Mouse (Mus musculus): ENCODE results near the gene Ppil1. TPM values are rescaled to one million over a fixed set of nuclear protein-coding genes. Genes with fewer than 3 reads are reported as not detected.
A peak's percentile ranks its signal among the peaks of the same experiment; 100 is the strongest.
"Not testable (repeated sequence)": the region's sequence is repeated elsewhere in the genome, so short reads cannot be mapped to it uniquely, and the experiment has no call there.

The Ppil1 gene
- polyA plus RNA-seq, 1 experiment = 31.3 TPM

DNA sequence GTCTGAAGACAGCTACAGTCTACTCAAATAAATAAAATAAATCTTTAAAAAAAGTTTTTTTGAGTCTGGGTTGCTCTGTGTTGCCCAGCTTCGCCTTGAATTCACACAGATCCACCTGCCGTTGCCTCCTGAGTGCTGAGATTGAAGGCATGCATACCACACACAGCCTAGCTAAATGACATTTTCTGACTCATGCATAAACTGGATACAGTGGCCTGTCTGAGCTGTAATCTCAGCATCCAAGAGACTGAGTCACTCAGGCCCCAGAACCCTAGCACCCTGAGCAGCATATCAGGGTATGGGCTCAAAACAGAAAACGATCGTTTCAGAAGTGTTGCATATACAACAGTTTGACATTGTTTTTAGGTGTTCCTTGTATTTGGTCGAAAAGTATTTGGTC lies 17.6 kb upstream of the Ppil1 start:
- DNase-seq (ENCODE audit: low spot score) = no peak

DNA sequence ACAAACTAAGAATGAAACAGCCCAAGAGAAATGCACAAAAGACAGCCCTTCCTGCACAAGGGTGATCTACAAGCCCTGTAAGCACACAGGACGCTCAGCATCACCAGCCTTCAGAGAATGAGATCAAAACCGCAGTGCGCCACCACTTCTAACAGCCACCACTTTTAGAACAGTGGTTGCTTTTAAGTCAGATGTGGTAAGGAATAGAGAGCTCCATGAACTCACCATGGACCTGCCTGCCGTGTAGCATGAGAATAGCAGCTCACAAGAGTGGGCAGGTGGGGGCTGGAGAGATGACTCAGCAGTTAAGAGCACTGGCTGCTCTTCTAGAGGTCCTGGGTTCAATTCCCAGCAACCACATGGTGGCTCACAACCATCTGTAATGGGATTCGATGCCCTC lies 16.4 kb upstream of the Ppil1 start:
- no peak for DNase-seq (ENCODE audit: low spot score)

DNA sequence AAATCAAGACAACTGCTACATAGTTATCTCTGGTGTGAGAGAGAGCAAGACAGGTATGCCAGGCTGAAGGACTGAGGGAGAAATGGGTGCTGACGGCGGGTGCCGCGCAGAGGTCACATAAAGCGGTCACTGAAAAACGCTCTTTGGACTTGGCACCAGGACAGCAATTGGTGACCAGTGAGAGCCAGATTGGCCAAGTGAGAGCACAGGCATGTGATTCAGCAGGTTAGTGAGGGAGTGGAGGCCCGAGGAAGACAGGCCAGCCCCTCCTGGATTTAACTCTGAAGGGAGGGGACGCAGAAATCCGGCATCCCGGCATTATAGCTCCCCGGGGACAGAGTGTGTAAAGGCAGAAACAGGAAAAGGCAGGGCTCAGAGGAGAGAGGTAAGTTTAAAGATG lies 9.9 kb upstream of the Ppil1 start:
- DNase-seq (ENCODE audit: low spot score) = no peak

DNA sequence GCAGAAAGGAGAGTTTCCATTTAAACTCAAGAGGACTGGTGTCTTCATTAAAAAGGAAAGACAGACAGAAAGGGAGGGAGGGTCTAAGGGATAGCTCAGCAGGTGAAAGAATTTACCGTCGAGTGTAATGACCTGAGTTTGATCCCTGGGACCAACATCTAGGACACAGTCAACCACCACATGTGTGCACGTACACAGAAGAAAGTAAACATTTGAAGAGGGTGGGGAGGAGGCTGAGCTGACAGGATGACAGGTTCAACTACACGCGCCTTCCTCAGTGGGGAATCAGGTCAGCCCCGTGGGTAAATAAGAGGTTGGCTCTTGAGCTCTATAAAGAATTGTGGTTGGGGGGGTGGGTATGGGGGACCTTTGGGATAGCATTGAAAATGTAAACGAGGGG lies 9.2 kb upstream of the Ppil1 start:
- no peak for DNase-seq (ENCODE audit: low spot score)

DNA sequence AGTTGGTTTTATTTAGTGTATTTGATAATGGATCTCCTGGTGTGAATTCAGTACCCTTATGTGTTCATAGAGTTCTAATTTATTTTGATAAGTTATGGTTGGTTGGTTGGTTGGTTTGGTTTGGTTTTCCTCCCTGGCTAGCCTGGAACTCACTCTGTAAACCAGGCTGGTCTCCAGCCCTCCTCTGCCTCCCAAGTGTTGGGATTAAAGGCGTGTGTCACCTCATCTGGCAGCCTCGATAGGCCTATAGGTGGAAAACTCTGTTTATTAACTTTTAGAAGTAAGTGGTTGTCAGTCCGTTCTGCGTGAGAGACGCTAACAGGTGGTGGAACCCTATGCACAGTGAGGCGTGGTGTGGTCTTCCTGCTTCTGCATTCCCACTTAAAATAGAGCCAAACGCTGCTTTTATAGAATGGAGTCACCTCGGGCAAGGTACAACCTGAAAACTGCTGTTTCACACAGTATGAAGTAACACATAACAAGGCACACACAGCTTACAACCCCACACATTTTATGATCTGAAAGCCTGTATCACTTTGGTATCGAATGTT lies 6.2 kb upstream of the Ppil1 start:
- no peak for DNase-seq (ENCODE audit: low spot score)

DNA sequence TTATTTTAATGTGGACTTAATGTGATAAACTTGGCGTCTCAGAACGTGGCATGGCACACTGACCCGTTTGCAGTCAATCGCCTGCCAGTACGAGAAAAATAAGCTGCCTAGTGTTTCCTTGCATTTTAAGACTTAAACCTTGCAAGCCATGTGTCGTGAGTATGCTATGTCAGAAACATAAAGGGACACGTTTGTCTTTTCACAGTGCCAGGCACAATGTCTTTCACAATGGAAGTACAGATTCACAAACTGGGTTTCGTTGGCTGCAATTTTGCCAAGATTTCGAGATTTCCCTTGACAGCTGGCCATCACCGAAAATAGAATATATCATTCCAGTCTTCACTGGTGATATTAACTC lies 5.3 kb upstream of the Ppil1 start:
- no peak for DNase-seq (ENCODE audit: low spot score)

DNA sequence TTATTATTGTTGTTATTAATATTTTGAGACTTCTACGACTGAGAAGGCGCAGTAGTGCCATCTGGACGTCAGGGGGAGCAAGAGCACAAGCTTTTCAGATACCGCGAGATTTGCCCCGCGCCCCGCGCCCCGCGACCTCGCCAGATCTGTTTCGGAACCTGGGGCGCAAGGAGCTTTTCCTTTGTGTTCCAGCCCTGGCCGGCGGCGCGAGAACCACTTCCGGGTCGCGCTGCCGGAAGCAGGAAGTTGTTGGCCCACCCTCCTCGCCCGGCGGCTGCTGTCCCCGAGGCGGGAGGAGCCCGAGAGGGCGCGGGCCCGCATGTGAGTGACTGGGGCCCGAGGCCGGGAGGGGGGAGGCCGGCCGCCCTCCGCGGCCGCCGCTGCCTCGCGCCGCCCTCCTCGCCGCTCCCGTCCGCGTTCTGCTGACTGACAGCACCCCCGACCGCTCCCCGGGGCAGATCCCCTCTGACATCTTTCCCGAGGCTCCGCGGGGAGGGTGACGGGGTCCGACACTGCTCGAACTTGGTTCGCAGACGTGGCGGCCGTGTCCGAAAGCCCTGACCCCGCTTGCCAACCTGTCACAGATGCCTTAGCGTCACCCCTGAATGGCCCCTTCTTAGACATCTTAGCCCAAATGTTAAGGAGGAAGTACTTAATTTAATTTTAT lies 4.8 kb upstream of the Ppil1 start, which contains the start of gene BC004004:
Gene BC004004 (plus strand): TSS at position 107 of the 667 bp plus-strand sequence.
- DNase-seq (ENCODE audit: low spot score) = peak; percentile 92

DNA sequence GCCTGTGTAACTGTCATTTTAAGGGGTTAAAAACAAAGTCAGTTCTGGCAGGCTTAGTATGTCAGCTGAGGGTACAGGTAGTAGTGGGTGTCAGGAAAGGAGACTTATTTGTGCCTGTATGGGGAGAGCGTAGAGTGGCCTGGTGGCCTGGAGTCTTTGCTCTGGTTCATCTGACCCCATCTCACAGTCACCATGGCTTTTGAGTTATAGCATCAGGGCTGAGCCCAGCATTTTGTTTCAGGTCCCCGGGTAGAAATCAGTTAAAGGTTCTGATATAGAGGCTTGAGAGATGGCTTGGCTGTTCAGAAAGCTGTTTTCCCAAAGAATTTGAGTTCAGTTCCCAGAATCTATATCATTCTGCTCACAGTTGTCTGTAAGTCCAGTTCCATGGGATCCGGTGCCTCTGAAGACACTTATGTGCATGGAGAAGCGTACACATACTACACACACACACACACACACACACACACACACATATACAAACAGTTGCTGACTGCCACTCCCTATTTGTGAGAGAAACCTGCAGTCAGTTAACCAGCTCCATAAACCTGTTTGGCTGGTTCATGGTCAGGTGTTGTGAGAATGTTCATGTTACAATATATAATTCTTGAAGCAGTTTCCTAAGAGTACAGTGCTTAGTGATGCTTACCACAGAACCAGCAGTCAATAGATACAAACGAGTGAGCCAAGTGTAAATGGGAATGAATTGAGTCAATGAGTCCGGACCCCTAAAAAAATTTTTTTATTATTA lies 4.1 kb upstream of the Ppil1 start:
- DNase-seq (ENCODE audit: low spot score) = no peak

DNA sequence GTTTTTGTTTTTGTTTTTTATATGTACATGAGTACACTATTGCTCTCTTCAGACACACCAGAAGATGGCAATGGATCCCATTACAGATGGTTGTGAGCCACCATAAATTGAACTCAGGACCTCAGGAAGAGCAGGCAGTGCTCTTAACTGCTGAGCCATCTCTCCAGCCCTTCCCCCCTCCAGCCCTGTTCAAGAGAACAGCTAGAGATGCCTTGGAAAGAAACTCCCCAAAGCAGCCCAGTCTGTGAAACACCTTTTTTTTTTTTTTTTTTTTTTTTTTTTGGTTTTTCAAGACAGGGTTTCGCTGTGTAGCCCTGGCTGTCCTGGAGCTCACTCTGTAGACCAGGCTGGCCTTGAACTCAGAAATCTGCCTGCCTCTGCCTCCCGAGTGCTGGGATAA lies 3.1 kb upstream of the Ppil1 start:
- DNase-seq (ENCODE audit: low spot score) = not testable (repeated sequence)

DNA sequence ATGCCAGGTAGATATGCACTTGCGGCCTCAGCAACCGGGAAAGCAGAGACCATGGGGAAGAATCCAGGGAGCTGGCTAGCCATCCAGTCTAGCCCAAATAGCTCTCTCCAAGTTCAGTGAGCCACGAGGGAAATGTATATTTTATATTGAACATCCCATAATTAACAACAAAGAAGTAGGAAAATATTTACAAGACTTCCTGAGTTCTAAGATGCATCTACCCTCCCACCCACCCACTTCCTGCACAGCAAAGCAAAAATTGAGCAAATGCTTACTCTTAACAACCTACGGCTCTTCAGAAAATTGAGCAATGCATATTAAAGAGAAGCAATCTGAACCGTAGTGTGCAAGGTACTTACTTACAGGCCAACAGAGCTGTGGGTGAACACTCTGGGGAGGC lies 774 bp upstream of the Ppil1 start:
- DNase-seq (ENCODE audit: low spot score) = no peak

DNA sequence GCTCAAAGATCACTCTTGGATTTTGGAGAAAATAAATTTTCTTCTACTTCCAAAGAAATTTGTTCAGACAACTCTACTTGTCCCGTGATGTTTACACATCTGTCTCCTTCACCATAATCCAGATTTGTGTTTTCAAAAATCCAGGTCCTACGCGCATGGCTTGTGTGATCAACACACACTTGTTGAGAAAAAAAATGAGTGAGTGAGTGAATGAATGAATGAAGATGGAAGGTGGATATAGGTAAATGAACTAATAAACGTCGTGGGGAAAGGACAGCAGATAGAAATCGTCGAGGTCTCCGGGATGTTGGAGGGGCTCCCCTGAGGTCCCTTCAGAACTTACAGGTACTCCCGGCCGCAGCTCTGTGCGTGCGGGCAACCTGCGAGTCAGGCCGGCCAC lies 569 bp downstream of the Ppil1 start:
- no peak for DNase-seq (ENCODE audit: low spot score)

DNA sequence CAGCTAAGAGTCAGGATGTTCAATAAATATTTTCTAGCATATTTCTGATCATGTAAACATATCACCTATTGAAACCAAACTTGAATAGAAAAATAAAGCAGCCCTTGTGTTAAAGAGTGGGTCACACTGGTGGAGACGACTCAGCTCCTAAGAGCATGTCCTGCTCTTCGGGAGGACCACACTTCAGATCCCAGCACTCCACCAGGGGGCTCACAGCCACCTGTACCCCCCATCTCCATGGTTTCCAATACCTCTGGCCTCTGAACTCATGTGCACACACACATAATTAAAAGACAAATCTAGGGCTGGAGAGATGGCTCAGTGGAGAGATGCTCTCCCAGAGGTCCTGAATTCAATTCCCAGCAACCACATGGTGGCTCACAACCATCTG lies 1.7 kb downstream of the Ppil1 start:
- DNase-seq (ENCODE audit: low spot score) = no peak

DNA sequence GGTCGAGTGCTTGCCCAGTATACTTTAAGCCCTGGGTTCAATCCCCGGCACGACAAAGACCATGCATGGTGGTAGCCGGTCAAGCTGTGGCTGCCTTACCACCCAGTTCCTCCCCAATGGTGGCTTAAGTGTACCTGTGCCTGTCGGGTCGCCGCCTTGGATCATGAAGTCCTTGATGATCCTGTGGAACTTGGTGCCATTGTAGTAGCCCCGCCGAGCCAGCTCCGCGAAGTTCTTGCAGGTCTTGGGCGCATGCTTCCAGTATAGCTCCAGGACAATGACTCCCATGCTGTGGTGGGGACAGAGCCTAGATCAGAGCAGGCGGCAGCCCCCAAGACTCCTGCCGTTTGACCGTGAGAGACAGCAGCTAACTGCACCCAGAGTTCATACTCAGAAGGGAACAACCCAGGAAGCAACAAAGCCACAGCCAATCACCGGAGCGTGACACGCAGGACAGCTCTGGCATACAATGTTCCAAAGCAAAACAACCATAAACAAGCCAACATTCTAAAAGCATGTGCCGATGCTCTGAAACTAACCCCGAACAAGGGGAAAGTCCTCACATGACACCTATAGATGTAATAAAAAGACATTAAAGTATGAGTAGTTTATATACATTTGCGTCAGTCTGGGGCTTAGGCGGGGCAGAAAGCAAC lies 2.3 kb downstream of the Ppil1 start:
- DNase-seq (ENCODE audit: low spot score) = no peak

DNA sequence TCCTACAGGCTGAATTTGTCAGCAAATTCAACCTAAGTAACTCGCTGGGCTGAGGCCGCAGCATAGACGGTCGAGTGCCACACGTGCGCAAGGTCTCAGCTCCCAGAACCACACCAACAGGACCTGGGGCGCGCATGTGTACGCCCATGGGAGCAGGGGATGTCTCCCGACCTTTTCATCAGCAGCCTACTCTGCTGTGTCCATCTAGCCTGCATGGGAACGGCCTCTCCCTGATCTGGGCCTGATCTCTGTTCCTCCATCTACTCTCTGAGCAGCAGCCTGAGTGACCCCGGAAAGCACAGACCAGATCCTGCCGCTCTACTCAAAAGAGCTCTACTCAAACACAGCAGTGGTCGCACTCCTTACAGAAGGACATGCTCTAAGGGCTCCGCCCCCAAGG lies 3.5 kb downstream of the Ppil1 start:
- no peak for DNase-seq (ENCODE audit: low spot score)

DNA sequence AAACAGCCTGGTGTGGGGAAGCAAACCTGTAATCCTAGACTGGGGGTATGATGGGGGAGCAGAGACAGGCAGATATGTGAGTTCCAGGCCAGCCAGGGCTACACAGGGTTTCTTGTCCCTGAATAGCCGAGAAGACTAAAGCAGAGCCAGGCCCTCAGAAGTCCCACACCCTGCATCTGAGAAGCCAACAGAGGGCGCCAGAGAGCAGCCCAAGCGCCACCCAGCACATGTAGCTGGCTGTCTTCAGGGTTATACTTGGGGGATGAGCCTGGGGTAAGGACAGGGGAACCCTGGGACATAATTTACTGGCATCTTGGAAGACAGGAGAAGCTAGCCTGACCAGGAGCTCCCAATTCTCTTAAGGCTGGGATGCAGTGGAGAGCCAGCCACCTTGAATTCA lies 4.5 kb downstream of the Ppil1 start:
- DNase-seq (ENCODE audit: low spot score) = peak; percentile 55

DNA sequence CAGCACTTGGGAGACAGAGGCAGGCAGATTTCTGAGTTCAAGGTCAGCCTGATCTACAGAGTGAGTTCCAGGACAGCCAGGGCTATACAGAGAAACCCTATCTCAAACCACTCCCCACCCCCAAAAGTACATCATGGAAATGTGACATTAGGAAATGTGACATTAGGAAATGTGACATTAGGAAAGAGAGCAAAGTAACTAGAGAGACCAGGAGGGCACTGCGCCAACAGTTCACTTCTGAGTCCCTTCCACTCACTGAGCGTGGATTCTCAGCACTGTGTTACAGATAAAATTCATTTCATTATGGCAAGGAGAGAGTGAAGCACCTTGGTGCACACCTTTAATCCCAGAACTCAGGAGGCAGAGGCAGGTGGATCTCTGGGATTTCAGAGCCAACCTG lies 5.1 kb downstream of the Ppil1 start:
- no peak for DNase-seq (ENCODE audit: low spot score)

DNA sequence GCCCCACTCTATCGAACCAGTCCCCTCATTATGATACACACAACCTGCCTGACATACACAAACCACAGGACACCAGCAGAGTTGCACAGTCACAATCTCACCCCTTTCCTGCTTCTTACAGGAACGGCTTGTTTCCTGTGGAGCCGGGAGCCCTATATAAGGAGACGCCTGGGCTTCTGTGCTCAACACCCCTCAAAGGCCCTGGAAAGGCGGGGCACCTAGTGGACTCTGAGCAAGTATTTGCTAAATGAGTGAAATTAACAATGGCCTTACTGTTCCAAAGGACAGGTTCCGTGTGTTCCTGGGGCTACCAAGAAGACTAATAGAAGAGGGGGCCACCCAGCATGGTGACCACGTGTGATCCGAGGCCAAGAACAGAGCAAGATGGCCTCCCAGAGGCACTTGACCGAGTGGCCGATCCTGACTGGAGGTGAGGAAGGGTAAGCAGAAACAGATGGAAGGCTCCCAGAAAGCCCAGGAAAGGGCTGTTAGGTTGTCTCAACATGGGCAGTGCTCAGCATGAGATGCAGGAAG lies 5.9 kb downstream of the Ppil1 start:
- DNase-seq (ENCODE audit: low spot score) = no peak

DNA sequence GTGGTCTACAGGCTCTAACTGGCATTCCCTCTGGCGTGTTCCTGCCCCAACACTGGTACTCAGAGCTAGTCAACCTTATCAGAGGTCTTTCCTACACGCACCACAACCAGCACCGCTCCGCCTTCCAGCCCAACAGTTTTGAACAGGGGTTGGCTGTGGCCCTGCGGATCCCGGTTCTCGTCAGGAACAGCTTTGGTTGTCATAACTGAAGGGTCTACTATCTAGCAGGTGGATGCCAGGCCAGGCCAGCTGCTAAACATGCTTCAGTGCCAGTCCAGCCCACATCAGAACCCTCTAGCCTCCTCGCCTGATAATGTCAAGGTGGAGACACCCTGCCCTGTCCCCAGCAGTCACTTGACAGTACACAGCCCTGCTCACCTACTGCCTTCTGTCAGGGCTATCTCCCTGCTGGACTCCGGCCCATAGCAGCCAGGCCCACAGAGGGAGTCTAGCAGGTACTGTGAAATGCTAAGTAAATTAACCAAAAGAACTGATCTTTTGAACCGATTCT lies 6.9 kb downstream of the Ppil1 start:
- DNase-seq (ENCODE audit: low spot score) = no peak

DNA sequence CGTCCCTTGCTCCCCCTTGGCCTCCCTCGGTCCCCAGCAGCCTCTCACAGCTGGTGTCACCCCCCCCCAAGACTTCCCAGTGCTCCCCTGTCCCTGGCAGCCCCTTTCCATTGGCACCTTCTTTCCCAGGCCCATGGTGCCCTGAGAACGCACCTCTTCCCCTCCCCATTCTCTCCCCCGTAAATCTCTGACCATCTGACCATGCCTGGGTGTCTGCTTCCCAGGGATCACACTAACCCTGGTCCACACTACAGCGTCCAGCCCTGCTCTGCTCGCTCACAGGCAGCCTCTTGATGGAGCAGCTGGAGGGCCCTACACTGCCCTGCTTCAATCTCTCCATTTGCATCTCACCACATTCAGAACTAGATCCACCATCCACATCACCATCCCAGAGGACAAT lies 7.5 kb downstream of the Ppil1 start:
- DNase-seq (ENCODE audit: low spot score) = no peak

DNA sequence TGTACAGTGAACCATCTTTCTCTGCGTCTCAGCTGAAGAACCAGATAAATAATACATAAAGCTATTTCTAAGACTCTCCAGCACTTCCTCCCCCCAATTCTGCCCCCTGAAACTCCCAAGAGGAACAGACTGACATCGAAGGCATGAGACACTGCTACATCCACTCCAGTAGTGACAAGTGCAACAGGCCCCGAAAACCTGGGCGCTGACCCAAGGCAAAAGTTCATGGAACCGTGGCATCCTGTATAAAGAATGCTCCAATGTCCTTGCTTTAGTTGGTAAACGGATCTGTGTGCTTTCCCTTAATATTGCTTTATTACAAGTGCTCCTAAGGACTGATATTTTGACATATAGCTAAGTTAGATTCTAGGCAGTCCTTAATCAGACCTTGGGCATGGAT lies 9.2 kb downstream of the Ppil1 start:
- not testable (repeated sequence) for DNase-seq (ENCODE audit: low spot score)

DNA sequence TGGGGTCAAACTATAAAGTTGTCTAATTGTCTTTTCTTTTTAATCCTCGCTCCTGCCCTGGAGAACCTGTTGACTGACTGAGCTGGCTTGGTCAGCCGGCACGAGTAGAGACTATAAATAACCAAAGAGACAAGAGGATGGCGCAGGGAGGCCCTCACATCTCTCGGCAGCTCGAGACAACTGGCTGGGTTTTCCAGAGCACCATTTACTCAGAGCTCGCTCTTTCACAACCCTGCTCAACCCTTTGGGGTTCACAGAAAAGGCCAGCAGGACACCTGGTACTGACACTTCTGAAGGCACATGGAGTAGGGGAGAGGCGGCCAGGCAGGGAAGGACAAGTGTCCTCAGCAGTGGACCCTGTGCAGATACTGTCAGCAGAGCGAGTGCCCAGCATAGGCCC lies 10.3 kb downstream of the Ppil1 start:
- no peak for DNase-seq (ENCODE audit: low spot score)

DNA sequence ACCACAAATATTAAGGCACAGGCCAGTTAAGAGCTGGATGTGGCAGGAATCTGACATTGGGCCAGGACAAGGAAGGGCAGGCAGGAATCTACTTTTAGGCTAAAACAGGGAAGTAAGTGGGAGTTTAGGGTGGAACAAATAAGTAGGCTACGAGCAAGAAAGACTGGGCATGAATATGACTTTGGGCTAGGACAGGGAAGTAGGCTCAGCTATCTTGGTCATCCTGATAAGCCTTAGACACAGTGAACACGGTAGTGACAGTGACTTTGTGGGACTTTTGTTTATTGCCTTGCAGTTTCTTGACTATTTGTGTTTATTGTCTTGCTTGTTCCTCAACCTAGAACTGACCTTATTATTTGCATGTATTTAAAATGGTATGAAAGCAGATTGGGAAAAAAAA lies 10.8 kb downstream of the Ppil1 start:
- DNase-seq (ENCODE audit: low spot score) = no peak
